8 mouse cellular contexts compared by ENCODE assay signal in genomic region chr19:26607551-26608433, GRCm38 (mm10). TPM values are rescaled to one million over a fixed set of nuclear protein-coding genes. Genes with fewer than 3 reads are reported as not detected.
DNase-seq lines count a peak whose midpoint lies in the region; ATAC-seq and TF ChIP-seq lines count a peak whose summit lies in the region.

No protein-coding gene starts in this region.

- intact Hi-C loops in gastrocnemius, postnatal 36 days (cut with DNase I), result loop anchor here (2.0 to 10.0 kb wide), 3 partner anchors 110 to 933 kb away; partner anchors contain the start of gene Dmrt2

- H3K36me3 ChIP-seq in intestine, embryonic 16.5 days (ENCODE audit: control insufficient read depth, insufficient read depth, low read length), result no peaks in the 10 kb centered on the region
- no peaks in the 10 kb centered on the region for H3K36me3 ChIP-seq in limb, embryonic 12.5 days
- H3K36me3 ChIP-seq in myocyte (ENCODE audit: control insufficient read depth, insufficient read depth), result no peaks in the 10 kb centered on the region

- peak overlapping the region; percentile 88 for H3K4me3 ChIP-seq in cortical plate, adult 2 months (ENCODE audit: insufficient read depth, low read length)
- peak overlapping the region; percentile 78 for H3K4me3 ChIP-seq in intestine, embryonic 16.5 days (ENCODE audit: low read length)
- H3K4me3 ChIP-seq in limb, embryonic 12.5 days (replicated peaks), result peak overlapping the region; percentile 74
- H3K4me3 ChIP-seq in myocyte, result no peak overlapping the region

- peak overlapping the region; percentile 94 for H3K27ac ChIP-seq in cortical plate, adult 2 months (ENCODE audit: insufficient read depth, low read length)
- H3K27ac ChIP-seq in intestine, embryonic 16.5 days (ENCODE audit: low read length), result peak overlapping the region; percentile 87
- peak overlapping the region; percentile 83 for H3K27ac ChIP-seq in limb, embryonic 12.5 days

- no peak for TF ChIP-seq CTCF in cortical plate, adult 2 months (IDR thresholded peaks at IDR 0.05; ENCODE audit: extremely low read depth, insufficient read depth, low read length)

- DNase-seq in retina, embryonic 14.5 days (ENCODE audit: low spot score), result peak; percentile 43
- no peak for DNase-seq in retina, postnatal 1 day
- peak; percentile 24 to 53 for DNase-seq in gastrocnemius, postnatal 36 days

- H3K9ac ChIP-seq in intestine, embryonic 16.5 days (ENCODE audit: low read depth, low read length), result peak overlapping the region; percentile 85
- H3K9ac ChIP-seq in limb, embryonic 12.5 days (replicated peaks), result peak overlapping the region; percentile 84

- no peak for ATAC-seq in intestine, embryonic 16.5 days
- ATAC-seq in limb, embryonic 12.5 days (ENCODE audit: insufficient number of reproducible peaks, insufficient read depth, low FRiP score, low TSS enrichment, low read depth), result no peak
- no peak for ATAC-seq in monocyte, adult 5-6 weeks (replicated peaks; ENCODE audit: insufficient number of reproducible peaks, low FRiP score, low TSS enrichment, poor library complexity, severe bottlenecking)

- peaks cover 4% of the 10 kb centered on the region; the same call in 1 of the 2 replicates for H3K4me1 ChIP-seq in cortical plate, adult 2 months (ENCODE audit: control insufficient read depth, insufficient read depth, low read length)
- peaks cover 10% of the 10 kb centered on the region for H3K4me1 ChIP-seq in intestine, embryonic 16.5 days (ENCODE audit: control insufficient read depth, insufficient read depth, low read length)
- H3K4me1 ChIP-seq in limb, embryonic 12.5 days (replicated peaks), result peaks cover 24% of the 10 kb centered on the region

- no peak overlapping the region for H3ac ChIP-seq in myocyte (ENCODE audit: control insufficient read depth, insufficient read length)

- no peak for TF ChIP-seq POLR2A in cortical plate, adult 2 months (IDR thresholded peaks at IDR 0.05; ENCODE audit: extremely low read depth, insufficient read depth, low read length)
- TF ChIP-seq POLR2A in myocyte (IDR thresholded peaks at IDR 0.05; ENCODE audit: insufficient read length, low read depth), result no peak

- H3K4me2 ChIP-seq in intestine, embryonic 16.5 days (ENCODE audit: low read depth, low read length), result peak overlapping the region; percentile 97
- H3K4me2 ChIP-seq in limb, embryonic 12.5 days, result peak overlapping the region; percentile 99
- H3K4me2 ChIP-seq in myocyte (ENCODE audit: low read depth), result peak overlapping the region; percentile 94

- WGBS in intestine, embryonic 16.5 days, result 1% methylated on average over 39 of the region's 39 CpGs
- under 1% methylated on average over 39 of the region's 39 CpGs for WGBS in limb, embryonic 12.5 days

- no peaks in the 10 kb centered on the region for H3K9me3 ChIP-seq in intestine, embryonic 16.5 days (ENCODE audit: control insufficient read depth, low read length)
- no peaks in the 10 kb centered on the region for H3K9me3 ChIP-seq in limb, embryonic 12.5 days

- H3K27me3 ChIP-seq in intestine, embryonic 16.5 days (replicated peaks; ENCODE audit: control insufficient read depth, insufficient read depth, low read length), result no peaks in the 10 kb centered on the region
- H3K27me3 ChIP-seq in limb, embryonic 12.5 days, result peaks cover 4% of the 10 kb centered on the region; the same call in 1 of the 2 replicates
- H3K27me3 ChIP-seq in myocyte (ENCODE audit: control insufficient read depth, insufficient read depth, insufficient read length), result peaks cover 28% of the 10 kb centered on the region

- no peaks in the 10 kb centered on the region for H3K79me2 ChIP-seq in myocyte (ENCODE audit: control insufficient read depth, insufficient read depth)

TF ChIP-seq in myocyte, 11 proteins besides CTCF, POLR2A, EP300 and RAD21:
- TF ChIP-seq SRF (IDR thresholded peaks at IDR 0.05; ENCODE audit: control insufficient read depth, insufficient read length, low read depth), result no peak
- no peak for TF ChIP-seq REST (IDR thresholded peaks at IDR 0.05; ENCODE audit: insufficient read depth, insufficient read length)
- no peak for TF ChIP-seq TCF3 (IDR thresholded peaks at IDR 0.05; ENCODE audit: insufficient read length, low read depth)
- TF ChIP-seq POLR2AphosphoS2 (IDR thresholded peaks at IDR 0.05; ENCODE audit: insufficient read length, low read depth), result no peak
- no peak for TF ChIP-seq E2F4 (IDR thresholded peaks at IDR 0.05; ENCODE audit: insufficient read depth)
- TF ChIP-seq MYOG (IDR thresholded peaks at IDR 0.05; ENCODE audit: control insufficient read depth in 1 of 3, insufficient read depth in 1 of 3, insufficient read length in 2 of 3, low read depth in 2 of 3), result no peak
- no peak for TF ChIP-seq MAX (IDR thresholded peaks at IDR 0.05; ENCODE audit: low read depth)
- no peak for TF ChIP-seq MYOD1 (IDR thresholded peaks at IDR 0.05; ENCODE audit: control insufficient read depth in 1 of 3, insufficient read length in 2 of 3, low read depth in 2 of 3)
- no peak for TF ChIP-seq TCF12 (IDR thresholded peaks at IDR 0.05; ENCODE audit: insufficient read depth, poor library complexity, severe bottlenecking)
- no peak for TF ChIP-seq USF1 (IDR thresholded peaks at IDR 0.05; ENCODE audit: low read depth)
- TF ChIP-seq CEBPB (IDR thresholded peaks at IDR 0.05; ENCODE audit: insufficient read depth, poor library complexity, severe bottlenecking), result no peak
TF ChIP-seq in myocyte: peak in this region for 0.

RNA-seq across cellular contexts. Expression of gene Smarca2, which starts 2.9 kb away (rescaled TPM):
- 156 and 160 TPM in 2 replicates for polyA plus RNA-seq in cortical plate, adult 2 months (2012; rRNA removed)
- total RNA-seq in gastrocnemius, postnatal 36 days (2021), result 10 to 100 TPM; 35.5 to 43.8 TPM
- polyA plus RNA-seq in intestine, embryonic 16.5 days (2015; fragmentation: Nextera tagmentation; extraction: Ambion mirVana), result 29.4 and 29.6 TPM in 2 replicates
- 72.0 and 79.4 TPM in 2 replicates for polyA plus RNA-seq in limb, embryonic 12.5 days (2016; fragmentation: Nextera tagmentation; extraction: Ambion mirVana)
- 2.0 TPM for polyA plus RNA-seq in myocyte (2012; fragmentation: generic; extraction: Trizol)
- total RNA-seq in monocyte, adult 5-6 weeks (2017), result 82.8 to 133 TPM (median 107 TPM) in 3 replicates

Comparison
In these comparisons a context has a peak if more than half of its experiments do, and no peak if none do; other contexts are left out.
1. RNA of gene Smarca2, which starts 2.9 kb away (polyA plus RNA-seq): 156 to 160 TPM in cortical plate, adult 2 months, 72.0 to 79.4 TPM in limb, embryonic 12.5 days and 29.4 to 29.6 TPM in intestine, embryonic 16.5 days; 2.0 TPM in myocyte (single experiment); every median in the first group is over 10 times any median in the second.
2. Peak in every context shown above with its lines, with median percentiles within 50 percentile points of each other: H3K27ac ChIP-seq and H3K4me2 ChIP-seq.